Comparison of ENCODE assay signal across 8 mouse cellular contexts in genomic region chr17:17394336-17394735, GRCm38 (mm10). TPM values are rescaled to one million over a fixed set of nuclear protein-coding genes. Genes with fewer than 3 reads are reported as not detected.
DNase-seq lines count a peak whose midpoint lies in the region; ATAC-seq and TF ChIP-seq lines count a peak whose summit lies in the region.

No protein-coding gene starts in this region.

- H3K9ac ChIP-seq in lung, embryonic 16.5 days (ENCODE audit: low read length) = no peak overlapping the region

- peak; percentile 82 for DNase-seq in adrenal gland, postnatal 14 days
- DNase-seq in embryonic facial prominence, embryonic 10.5 days (ENCODE audit: low spot score) = peak; percentile 74
- peak; percentile 69 to 79 for DNase-seq in heart, postnatal 36 days
- DNase-seq in layer of hippocampus, adult 11-12 months (ENCODE audit: low spot score) = peak; percentile 90
- peak; percentile 64 for DNase-seq in ovary, postnatal 14 days (ENCODE audit: low spot score)
- DNase-seq in thymus, postnatal 14 days = peak; percentile 83

- no peak overlapping the region for H3K4me2 ChIP-seq in lung, embryonic 16.5 days (ENCODE audit: low read depth, low read length)

- peaks cover 22% of the 10 kb centered on the region for H3K4me1 ChIP-seq in E14TG2a.4 (replicated peaks; ENCODE audit: low read depth, low read length)
- H3K4me1 ChIP-seq in embryonic facial prominence, embryonic 10.5 days = no peaks in the 10 kb centered on the region
- H3K4me1 ChIP-seq in lung, embryonic 16.5 days (replicated peaks; ENCODE audit: control insufficient read depth, insufficient read depth, low read length) = no peaks in the 10 kb centered on the region

- intact Hi-C loops in heart, postnatal 36 days (cut with DNase I) = loop anchor here (1.0 to 10.0 kb wide), 5 partner anchors 162 to 354 kb away; partner anchors contain the start of gene Lnpep

- H3K36me3 ChIP-seq in E14TG2a.4 (ENCODE audit: insufficient read depth, low read length) = peaks cover 55% of the 10 kb centered on the region
- peaks cover 61% of the 10 kb centered on the region for H3K36me3 ChIP-seq in embryonic facial prominence, embryonic 10.5 days (replicated peaks)
- H3K36me3 ChIP-seq in lung, embryonic 16.5 days (ENCODE audit: control insufficient read depth, insufficient read depth, low read length) = peaks cover 10% of the 10 kb centered on the region; the same call in 1 of the 2 replicates

- no peak overlapping the region for H3K4me3 ChIP-seq in E14TG2a.4 (replicated peaks; ENCODE audit: low read length)
- H3K4me3 ChIP-seq in embryonic facial prominence, embryonic 10.5 days = no peak overlapping the region
- no peak overlapping the region for H3K4me3 ChIP-seq in lung, embryonic 16.5 days (ENCODE audit: low read length)

- TF ChIP-seq CTCF in E14TG2a.4 (conservative IDR thresholded peaks at IDR 0.05; ENCODE audit: low read length) = peak; percentile 57

- no peaks in the 10 kb centered on the region for H3K27me3 ChIP-seq in E14TG2a.4 (ENCODE audit: insufficient read depth, low read length)
- no peaks in the 10 kb centered on the region for H3K27me3 ChIP-seq in embryonic facial prominence, embryonic 10.5 days (replicated peaks; ENCODE audit: low read depth, poor library complexity, severe bottlenecking)
- H3K27me3 ChIP-seq in lung, embryonic 16.5 days (ENCODE audit: control insufficient read depth, insufficient read depth, low read depth, low read length) = no peaks in the 10 kb centered on the region

- 42% methylated on average over 4 of the region's 4 CpGs for WGBS in embryonic facial prominence, embryonic 10.5 days
- WGBS in lung, embryonic 16.5 days = 26% methylated on average over 4 of the region's 4 CpGs

- no peaks in the 10 kb centered on the region for H3K9me3 ChIP-seq in E14TG2a.4 (ENCODE audit: low read length)
- H3K9me3 ChIP-seq in embryonic facial prominence, embryonic 10.5 days = no peaks in the 10 kb centered on the region
- H3K9me3 ChIP-seq in lung, embryonic 16.5 days (ENCODE audit: control insufficient read depth, low read length) = no peaks in the 10 kb centered on the region

- H3K27ac ChIP-seq in embryonic facial prominence, embryonic 10.5 days (replicated peaks) = no peak overlapping the region
- no peak overlapping the region for H3K27ac ChIP-seq in lung, embryonic 16.5 days (ENCODE audit: low read length)

- peak; percentile 52; the same call in 1 of the 2 replicates for ATAC-seq in lung, embryonic 16.5 days (ENCODE audit: low read depth)

RNA-seq across cellular contexts. Expression of gene Lix1, which starts 8.1 kb away (rescaled TPM):
- 6.9 and 9.6 TPM in 2 replicates for total RNA-seq in adrenal gland, postnatal 14 days (2021)
- polyA plus RNA-seq in embryonic facial prominence, embryonic 10.5 days (2016; fragmentation: Nextera tagmentation; extraction: Ambion mirVana) = 74.4 and 83.9 TPM in 2 replicates
- total RNA-seq in heart, postnatal 36 days (2021) = 1 to 10 TPM; 6.3 to 7.1 TPM
- polyA plus RNA-seq in lung, embryonic 16.5 days (2015; fragmentation: Nextera tagmentation; extraction: Ambion mirVana) = 0.80 and 0.83 TPM in 2 replicates

RNA-seq across cellular contexts. Expression of gene Riok2, which starts 20.2 kb away (rescaled TPM):
- total RNA-seq in adrenal gland, postnatal 14 days (2021) = 23.3 and 24.2 TPM in 2 replicates
- 36.0 and 37.3 TPM in 2 replicates for polyA plus RNA-seq in embryonic facial prominence, embryonic 10.5 days (2016; fragmentation: Nextera tagmentation; extraction: Ambion mirVana)
- total RNA-seq in heart, postnatal 36 days (2021) = 10 to 100 TPM; 16.1 to 16.3 TPM
- 22.8 and 25.5 TPM in 2 replicates for polyA plus RNA-seq in lung, embryonic 16.5 days (2015; fragmentation: Nextera tagmentation; extraction: Ambion mirVana)
